Mouse (Mus musculus) testis, postnatal 10 days (tissue): ENCODE measurements at regions not wholly inside any gene's neighbourhood (a gene's known extent, or its start where the extent isn't known, plus 50 kb on each side); places are given as distances from the start of the nearest gene placed in this dataset.

ENCODE experiments used
- DNase-seq: peaks from one replicate; pipeline ENCODE4 v3.0.0; 2021; ENCODE audit warnings: low spot score

DNA sequence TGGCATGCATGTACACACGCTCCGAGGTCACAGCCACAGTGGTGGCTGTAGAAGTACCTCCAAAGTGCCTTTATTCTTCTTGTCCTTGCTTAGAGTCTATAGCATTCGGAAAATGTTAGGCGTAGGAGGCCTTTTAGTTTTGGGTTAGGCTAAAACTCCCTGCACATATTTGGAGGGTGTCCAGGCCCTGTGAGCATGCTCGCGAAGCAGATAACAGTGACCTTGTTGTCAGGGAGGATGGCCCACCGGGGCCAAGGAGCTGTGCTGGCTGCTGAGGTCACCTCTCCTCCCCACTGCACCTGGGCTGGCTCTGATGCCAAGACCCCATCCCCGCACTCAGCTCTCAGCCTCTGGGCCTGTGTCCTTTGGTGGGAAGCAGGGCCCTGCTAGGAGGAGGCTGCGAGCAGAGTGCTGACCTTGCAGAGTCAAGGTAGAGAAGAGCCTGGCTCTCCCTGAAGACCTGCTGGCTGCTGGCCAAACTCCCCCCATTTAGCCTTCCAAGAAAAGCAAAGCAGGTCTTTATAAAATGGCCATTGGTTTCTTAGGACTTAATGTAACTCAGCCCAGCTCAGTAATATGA lies 186.9 kb downstream of the Tdh start:
- peak; percentile 92 for DNase-seq
